Mouse (Mus musculus): Measurements from ENCODE around the gene Tfg. TPM values are rescaled to one million over a fixed set of nuclear protein-coding genes. Genes with fewer than 3 reads are reported as not detected.

Gene Tfg
- polyA plus RNA-seq, 1 experiment from 2014 or later: 200 TPM

GRCm38 (mm10) chr16:56669520-56669919 lies 47.7 kb downstream of the Tfg start:
- WGBS: 83% methylated on average over 5 of the region's 5 CpGs
- Histone ChIP-seq H3K4me1 (replicated peaks; ENCODE audit: control insufficient read depth, insufficient read depth, low read length) (no peaks in the 10 kb centered on the region), H3K9ac (ENCODE audit: low read length) (no peak overlapping the region), H3K36me3 (ENCODE audit: control insufficient read depth, insufficient read depth, low read length) (no peaks in the 10 kb centered on the region), H3K4me3 (ENCODE audit: low read depth, low read length) (no peak overlapping the region), H3K4me2 (ENCODE audit: low read depth, low read length, severe bottlenecking) (no peak overlapping the region), H3K9me3 (ENCODE audit: control insufficient read depth, low read length) (no peaks in the 10 kb centered on the region), H3K27me3 (ENCODE audit: control insufficient read depth, insufficient read depth, low read length) (no peaks in the 10 kb centered on the region), H3K27ac (ENCODE audit: low read depth, low read length) (no peak overlapping the region)
- DNase-seq (ENCODE audit: low spot score) (no peak), ATAC-seq (replicated peaks; ENCODE audit: low FRiP score) (no peak)

- no peaks in the 10 kb centered on the region for H3K27me3 ChIP-seq (ENCODE audit: control insufficient read depth, insufficient read depth, low read length)
These were observed 58.4 kb downstream of the Tfg start for GRCm38 (mm10) chr16:56658866-56659265.

GRCm38 (mm10) chr16:56655193-56655910 lies 61.9 kb downstream of the Tfg start:
- Histone ChIP-seq H3K36me3 (ENCODE audit: control insufficient read depth, insufficient read depth, low read length) (no peaks in the 10 kb centered on the region), H3K4me3 (ENCODE audit: low read depth, low read length) (no peak overlapping the region), H3K9me3 (ENCODE audit: control insufficient read depth, low read length) (no peaks in the 10 kb centered on the region), H3K9ac (ENCODE audit: low read length) (no peak overlapping the region), H3K27me3 (ENCODE audit: control insufficient read depth, insufficient read depth, low read length) (no peaks in the 10 kb centered on the region), H3K4me2 (ENCODE audit: low read depth, low read length, severe bottlenecking) (no peak overlapping the region), H3K4me1 (replicated peaks; ENCODE audit: control insufficient read depth, insufficient read depth, low read length) (no peaks in the 10 kb centered on the region), H3K27ac (ENCODE audit: low read depth, low read length) (no peak overlapping the region)
- 87% methylated on average over 12 of the region's 12 CpGs for WGBS
- no peak for DNase-seq (ENCODE audit: low spot score)
- ATAC-seq (replicated peaks; ENCODE audit: low FRiP score): no peak

More at GRCm38 (mm10) chr16:56658866-56659265, 58.4 kb downstream of the Tfg start:
- ATAC-seq (replicated peaks; ENCODE audit: low FRiP score) (no peak), DNase-seq (ENCODE audit: low spot score) (no peak)
- H3K36me3 ChIP-seq (ENCODE audit: control insufficient read depth, insufficient read depth, low read length): no peaks in the 10 kb centered on the region
- no peaks in the 10 kb centered on the region for H3K9me3 ChIP-seq (ENCODE audit: control insufficient read depth, low read length)
- H3K4me1 ChIP-seq (replicated peaks; ENCODE audit: control insufficient read depth, insufficient read depth, low read length): no peaks in the 10 kb centered on the region
- no peak overlapping the region for H3K4me3 ChIP-seq (ENCODE audit: low read depth, low read length)
- H3K27ac ChIP-seq (ENCODE audit: low read depth, low read length): no peak overlapping the region
- H3K9ac ChIP-seq (ENCODE audit: low read length): no peak overlapping the region
- no peak overlapping the region for H3K4me2 ChIP-seq (ENCODE audit: low read depth, low read length, severe bottlenecking)

- H3K4me2 ChIP-seq (ENCODE audit: low read depth, low read length, severe bottlenecking): no peak overlapping the region
- H3K27ac ChIP-seq (ENCODE audit: low read depth, low read length): no peak overlapping the region
- H3K4me3 ChIP-seq (ENCODE audit: low read depth, low read length): no peak overlapping the region
- no peak for DNase-seq (ENCODE audit: low spot score)
- H3K4me1 ChIP-seq (replicated peaks; ENCODE audit: control insufficient read depth, insufficient read depth, low read length): no peaks in the 10 kb centered on the region
- WGBS: 70% methylated on average over 7 of the region's 7 CpGs
- H3K36me3 ChIP-seq (ENCODE audit: control insufficient read depth, insufficient read depth, low read length): no peaks in the 10 kb centered on the region
- no peak overlapping the region for H3K9ac ChIP-seq (ENCODE audit: low read length)
- H3K27me3 ChIP-seq (ENCODE audit: control insufficient read depth, insufficient read depth, low read length): no peaks in the 10 kb centered on the region
- no peaks in the 10 kb centered on the region for H3K9me3 ChIP-seq (ENCODE audit: control insufficient read depth, low read length)
- ATAC-seq (replicated peaks; ENCODE audit: low FRiP score): no peak
These were observed 70.7 kb downstream of the Tfg start for GRCm38 (mm10) chr16:56646382-56647172.

GRCm38 (mm10) chr16:56645251-56645650 lies 72.0 kb downstream of the Tfg start:
- H3K9ac ChIP-seq (ENCODE audit: low read length): no peak overlapping the region
- 51% methylated on average over 2 of the region's 2 CpGs for WGBS
- H3K9me3 ChIP-seq (ENCODE audit: control insufficient read depth, low read length): no peaks in the 10 kb centered on the region
- no peaks in the 10 kb centered on the region for H3K4me1 ChIP-seq (replicated peaks; ENCODE audit: control insufficient read depth, insufficient read depth, low read length)
- no peak for DNase-seq (ENCODE audit: low spot score)
- H3K36me3 ChIP-seq (ENCODE audit: control insufficient read depth, insufficient read depth, low read length): no peaks in the 10 kb centered on the region
- no peaks in the 10 kb centered on the region for H3K27me3 ChIP-seq (ENCODE audit: control insufficient read depth, insufficient read depth, low read length)
- ATAC-seq (replicated peaks; ENCODE audit: low FRiP score): no peak
- H3K27ac ChIP-seq (ENCODE audit: low read depth, low read length): no peak overlapping the region
- no peak overlapping the region for H3K4me2 ChIP-seq (ENCODE audit: low read depth, low read length, severe bottlenecking)
- H3K4me3 ChIP-seq (ENCODE audit: low read depth, low read length): no peak overlapping the region

Other genes with a start within 250 kb of the Tfg start
- gene Abi3bp, start 239.6 kb downstream of the Tfg start, polyA plus RNA-seq (2014; fragmentation: Nextera tagmentation; extraction: Ambion mirVana): 0.55 and 0.75 TPM in 2 replicates
- gene Adgrg7, start 78.4 kb upstream of the Tfg start, polyA plus RNA-seq (2014; fragmentation: Nextera tagmentation; extraction: Ambion mirVana): not detected in 2 replicates
- 4.6 and 5.6 TPM in 2 replicates for gene Tmem45a, start 168.7 kb upstream of the Tfg start, polyA plus RNA-seq (2014; fragmentation: Nextera tagmentation; extraction: Ambion mirVana)
- gene Lnp1, start 210.6 kb upstream of the Tfg start, polyA plus RNA-seq (2014; fragmentation: Nextera tagmentation; extraction: Ambion mirVana): not detected in 2 replicates

All from forebrain, embryonic 11.5 days (tissue).